Mouse (Mus musculus): ENCODE data around the gene Foxred2.

DNA sequence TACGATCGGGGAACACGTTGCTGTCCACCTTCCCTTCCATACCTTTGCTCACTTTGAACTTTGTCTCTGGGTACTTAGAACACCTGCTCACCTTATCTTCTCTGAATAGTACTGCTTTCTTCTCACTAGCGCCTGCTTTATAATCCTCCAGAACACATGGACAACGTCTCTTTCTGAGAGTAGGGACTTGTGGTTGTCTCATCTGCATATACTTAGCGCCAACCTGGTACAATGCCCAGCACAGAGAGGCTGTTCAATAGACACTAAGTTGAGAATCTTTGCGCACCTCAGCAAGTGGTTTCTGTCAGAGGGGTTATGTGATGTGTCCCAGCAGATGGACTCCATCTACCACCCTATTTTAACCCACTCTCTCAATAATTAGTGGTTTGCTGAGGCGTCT, 26.7 kb downstream of the Foxred2 start:
- TF ChIP-seq POLR2A (IDR thresholded peaks at IDR 0.05; ENCODE audit: low read depth, low read length): no peak
- no peak for TF ChIP-seq CTCF (IDR thresholded peaks at IDR 0.05; ENCODE audit: extremely low read depth, insufficient read depth, insufficient read length, insufficient replicate concordance)
